Mouse (Mus musculus): ENCODE measurements at regions not wholly inside any gene's neighbourhood (a gene's known extent, or its start where the extent isn't known, plus 50 kb on each side); places are given as distances from the start of the nearest gene placed in this dataset.

DNA sequence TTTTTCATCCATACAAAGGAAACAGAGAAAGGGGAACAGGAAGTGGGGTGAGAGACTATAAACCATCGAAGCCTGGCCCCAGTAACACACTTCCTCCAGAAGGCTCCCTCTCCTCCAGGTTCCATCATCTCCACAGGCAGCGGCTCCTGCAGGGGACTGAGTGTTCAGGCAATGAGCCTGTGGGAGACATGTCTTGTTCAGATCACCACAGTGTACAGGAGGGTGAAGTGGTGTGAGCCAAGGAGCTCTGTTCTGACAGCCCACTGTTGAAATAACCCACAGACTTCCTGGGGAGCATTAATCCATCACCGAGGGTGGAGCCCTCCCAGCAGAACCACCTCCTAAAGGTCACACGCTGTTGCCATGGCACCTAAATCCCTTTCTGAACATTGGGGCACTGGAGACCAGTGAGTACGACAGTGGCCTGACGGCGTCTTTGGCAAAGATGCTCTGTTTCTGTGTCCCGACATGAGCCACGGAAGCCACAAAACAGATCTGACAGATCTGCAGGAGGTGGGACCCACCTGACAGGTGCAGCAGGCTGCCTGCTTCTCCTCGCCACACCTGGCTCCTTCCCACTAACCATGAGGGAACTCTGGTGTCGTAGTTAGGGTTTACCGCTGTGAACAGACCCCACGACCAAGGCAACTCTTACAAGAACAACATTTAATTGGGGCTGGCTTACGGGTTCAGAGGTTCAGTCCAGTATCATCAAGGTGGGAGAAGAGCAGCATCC, 60.9 kb downstream of the Psmg1 start:
- no peak for DNase-seq (ENCODE audit: low spot score)

GRCm38 (mm10) chr16:95928290-95929260, 62.2 kb downstream of the Psmg1 start:
- no peak for DNase-seq (ENCODE audit: low spot score)

- DNase-seq (ENCODE audit: low spot score): no peak
Measured at GRCm38 (mm10) chr16:95926558-95926957, 64.2 kb downstream of the Psmg1 start.

GRCm38 (mm10) chr16:95924716-95925115, 66.0 kb downstream of the Psmg1 start:
- DNase-seq (ENCODE audit: low spot score): no peak

- no peak for DNase-seq (ENCODE audit: low spot score)
Measured at GRCm38 (mm10) chr16:95923991-95924390, 66.8 kb downstream of the Psmg1 start.

GRCm38 (mm10) chr16:95922369-95922934, 68.3 kb downstream of the Psmg1 start:
- no peak for DNase-seq (ENCODE audit: low spot score)

GRCm38 (mm10) chr16:95921169-95921568, 69.6 kb downstream of the Psmg1 start:
- no peak for DNase-seq (ENCODE audit: low spot score)

- DNase-seq (ENCODE audit: low spot score): no peak
Measured at GRCm38 (mm10) chr16:95918651-95919425, 71.9 kb downstream of the Psmg1 start.

- no peak for DNase-seq (ENCODE audit: low spot score)
Measured at GRCm38 (mm10) chr16:95917635-95918407, 72.9 kb downstream of the Psmg1 start.

- DNase-seq (ENCODE audit: low spot score): no peak
Measured at GRCm38 (mm10) chr16:95913879-95914278, 76.9 kb downstream of the Psmg1 start.

- no peak for DNase-seq (ENCODE audit: low spot score)
Measured at GRCm38 (mm10) chr16:95904531-95905165, 86.1 kb downstream of the Psmg1 start.

- DNase-seq (ENCODE audit: low spot score): no peak
Measured at GRCm38 (mm10) chr16:95903383-95903913, 87.3 kb downstream of the Psmg1 start.

DNA sequence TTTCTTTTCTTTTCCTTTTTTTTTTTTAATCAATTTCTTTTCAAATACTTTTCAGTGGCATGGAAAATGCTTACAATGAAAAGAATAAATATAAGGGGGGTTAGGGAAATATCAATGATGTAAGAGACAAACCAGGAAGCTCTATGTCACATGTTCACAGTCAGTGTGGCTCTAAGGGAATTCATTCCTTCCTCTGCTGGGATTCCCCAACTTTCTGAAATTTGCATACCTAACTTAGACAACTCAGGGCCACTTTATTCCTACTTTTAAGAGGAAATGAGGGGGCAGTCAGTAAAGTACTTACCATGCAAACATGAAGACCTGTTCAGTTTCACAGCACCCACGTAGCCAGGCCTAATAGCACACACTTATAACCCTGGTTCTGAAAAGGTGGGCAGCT, 88.6 kb downstream of the Psmg1 start:
- no peak for DNase-seq (ENCODE audit: low spot score)

DNA sequence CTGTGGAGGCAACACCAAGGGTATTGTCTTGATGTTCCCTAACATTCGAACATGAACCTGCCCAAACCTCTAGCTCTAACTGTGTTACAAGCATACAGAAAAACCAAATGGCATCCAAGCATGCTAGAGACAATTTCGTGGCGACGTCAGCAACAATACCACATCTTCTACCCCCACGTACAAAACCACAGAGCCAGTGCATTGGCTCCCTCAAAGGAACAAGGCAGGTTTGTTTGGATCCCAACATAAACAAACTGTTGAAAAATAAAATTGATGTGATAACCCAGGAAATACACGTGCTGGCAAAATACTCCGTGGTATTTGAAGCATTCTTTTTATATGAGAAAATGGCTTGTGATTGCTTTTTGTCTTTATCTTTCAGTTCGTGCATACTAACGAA, 89.4 kb downstream of the Psmg1 start:
- no peak for DNase-seq (ENCODE audit: low spot score)

- DNase-seq (ENCODE audit: low spot score): no peak
Measured at GRCm38 (mm10) chr16:95900181-95900580, 90.6 kb downstream of the Psmg1 start.

DNA sequence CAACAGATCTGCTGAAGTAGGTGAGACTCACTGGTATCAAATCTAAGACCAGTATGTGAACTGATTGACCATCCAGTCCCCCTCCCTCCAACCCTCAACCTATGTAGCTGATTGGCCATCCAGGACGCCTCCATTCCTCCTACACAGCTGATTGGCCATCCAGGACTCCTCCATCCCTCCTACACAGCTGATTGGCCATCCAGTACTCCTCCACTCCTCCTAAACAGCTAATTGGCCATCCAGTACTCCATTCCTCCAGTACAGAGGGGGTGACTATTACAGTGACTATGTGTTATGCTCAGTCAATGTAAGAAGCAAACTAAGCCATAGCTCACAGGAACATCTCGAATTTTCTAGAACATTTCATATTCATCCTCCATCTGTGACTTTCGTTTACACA, 91.1 kb downstream of the Psmg1 start:
- no peak for DNase-seq (ENCODE audit: low spot score)

DNA sequence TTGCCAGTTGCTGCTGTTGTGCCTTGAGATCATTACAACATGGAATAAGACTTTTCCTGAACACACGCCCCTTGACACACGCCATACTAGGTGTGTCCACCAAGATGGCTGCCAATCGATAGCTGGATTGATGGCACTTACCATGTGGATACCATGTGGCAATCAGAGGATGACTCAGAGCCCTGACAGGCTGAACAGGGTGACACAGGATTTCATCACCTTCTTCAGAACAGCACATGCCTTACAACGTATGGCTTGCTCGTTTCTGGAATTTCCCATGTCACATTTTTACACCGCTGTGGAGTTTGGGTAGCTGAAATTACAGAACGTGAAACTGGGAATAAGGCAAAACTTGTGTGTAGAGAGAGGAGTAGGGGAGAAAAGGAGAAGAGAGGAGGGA, 92.9 kb downstream of the Psmg1 start:
- DNase-seq (ENCODE audit: low spot score): no peak

DNA sequence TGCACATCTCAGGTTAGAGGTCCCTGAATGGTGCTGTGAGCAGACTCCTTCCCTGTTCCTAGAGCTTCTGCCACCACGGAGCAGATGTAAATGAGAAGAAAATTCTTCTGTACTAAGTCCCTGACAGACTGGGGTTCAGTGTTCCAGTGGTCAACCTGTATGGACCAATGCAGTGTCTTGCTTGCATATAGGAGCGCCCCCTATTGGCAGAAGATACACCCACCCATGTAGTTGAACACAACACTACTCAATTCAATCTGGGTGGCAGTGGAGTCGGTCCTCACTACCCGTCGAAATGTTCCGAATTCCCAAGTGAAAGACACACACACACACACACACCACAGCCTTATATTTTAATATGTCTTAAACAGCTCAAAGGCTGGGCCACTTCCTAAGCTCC, 94.6 kb downstream of the Psmg1 start:
- no peak for DNase-seq (ENCODE audit: low spot score)

DNA sequence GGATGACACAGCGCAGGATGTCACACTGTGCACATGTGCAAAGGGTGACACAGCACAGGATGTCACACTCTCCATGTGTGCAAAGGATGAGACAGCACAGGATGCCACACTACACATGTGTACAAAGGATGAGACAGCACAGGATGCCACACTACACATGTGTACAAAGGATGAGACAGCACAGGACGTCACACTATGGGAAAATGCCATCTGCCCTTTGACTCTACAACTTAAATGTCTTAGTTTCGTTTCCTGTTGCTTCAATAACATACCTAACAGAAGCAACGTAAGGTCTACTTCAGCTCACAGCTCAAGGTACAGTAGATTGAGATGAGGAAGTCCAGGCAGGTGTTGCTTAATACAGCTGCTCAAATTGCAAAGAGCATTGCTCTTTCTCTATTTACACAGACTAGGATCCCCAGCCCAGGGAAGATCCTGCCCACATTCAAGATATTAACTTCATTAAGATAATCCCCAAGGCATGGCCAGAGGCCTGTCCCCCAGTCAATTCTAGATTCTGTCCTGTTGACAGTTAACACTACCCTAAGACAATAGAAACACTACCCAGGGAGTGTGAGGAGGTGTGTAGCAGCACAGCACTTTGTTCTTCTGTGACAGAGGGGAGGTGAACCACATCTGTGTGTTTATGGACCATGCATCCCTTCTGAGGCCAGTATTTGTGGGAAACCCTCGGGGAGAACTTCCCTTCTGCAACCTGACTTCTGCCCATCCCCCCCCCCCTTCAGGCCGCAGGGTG, 97.0 kb downstream of the Psmg1 start:
- no peak for DNase-seq (ENCODE audit: low spot score)

DNA sequence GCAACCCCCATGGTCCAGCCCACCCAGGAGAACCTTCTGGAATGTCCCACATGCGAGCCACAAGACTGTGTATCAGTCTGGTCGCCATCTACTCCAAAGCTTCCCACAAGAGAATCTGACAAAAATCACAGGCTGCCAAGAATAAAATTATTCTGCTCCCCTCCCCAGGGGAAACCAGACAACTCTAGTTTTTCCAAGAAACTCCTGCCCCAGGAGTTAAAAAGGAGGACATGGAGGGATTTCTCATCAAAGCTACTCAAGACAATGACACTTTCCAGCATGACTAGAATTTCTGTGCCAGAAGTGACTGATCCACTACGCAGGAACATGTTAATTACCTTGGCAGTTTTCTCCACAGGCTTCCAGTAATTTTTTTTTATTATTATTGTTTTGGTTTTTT, 98.4 kb downstream of the Psmg1 start:
- DNase-seq (ENCODE audit: low spot score): no peak
